Mouse (Mus musculus): Measurements from ENCODE around the gene Scube2.

- TF ChIP-seq POLR2AphosphoS2 (IDR thresholded peaks at IDR 0.05; ENCODE audit: insufficient read length, low read depth) (no peak), POLR2A (IDR thresholded peaks at IDR 0.05; ENCODE audit: insufficient read length, low read depth) (no peak), USF1 (IDR thresholded peaks at IDR 0.05; ENCODE audit: low read depth) (no peak), MYOD1 (IDR thresholded peaks at IDR 0.05; ENCODE audit: control insufficient read depth in 1 of 3, insufficient read length in 2 of 3, low read depth in 2 of 3) (no peak), MAX (IDR thresholded peaks at IDR 0.05; ENCODE audit: low read depth) (no peak), TCF12 (IDR thresholded peaks at IDR 0.05; ENCODE audit: insufficient read depth, poor library complexity, severe bottlenecking) (no peak), SRF (IDR thresholded peaks at IDR 0.05; ENCODE audit: control insufficient read depth, insufficient read length, low read depth) (no peak)
Measured at GRCm38 (mm10) chr7:109881561-109882099, 16.2 kb upstream of the Scube2 start.
